Mouse (Mus musculus): ENCODE results near the gene Entpd3. TPM values are rescaled to one million over a fixed set of nuclear protein-coding genes. Genes with fewer than 3 reads are reported as not detected.

The Entpd3 gene
- polyA plus RNA-seq, 1 experiment = 0.03 TPM

DNA sequence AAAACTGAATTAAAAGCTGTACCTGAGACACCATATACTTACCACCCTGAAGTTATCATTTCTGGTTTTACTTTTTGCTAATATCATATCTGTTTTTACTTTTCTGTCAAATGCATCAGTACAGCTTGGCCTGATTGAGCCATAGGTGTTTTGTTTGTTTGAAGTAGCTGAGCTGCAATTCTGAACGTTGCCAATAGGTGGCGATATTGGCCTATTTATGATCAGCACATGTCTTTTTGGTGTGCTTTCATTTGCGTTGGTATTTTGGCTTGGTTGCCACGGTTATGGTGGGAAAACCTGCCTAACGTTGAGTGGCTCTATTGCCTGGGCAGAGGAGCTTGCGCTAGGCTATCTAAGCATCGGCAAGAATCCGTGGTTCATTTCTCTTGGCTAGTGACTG is 37.6 kb upstream of the Entpd3 start:
- no peaks in the 10 kb centered on the region; the same call in 1 of the 2 replicates for H3K27me3 ChIP-seq (ENCODE audit: control insufficient read depth)
- no peak overlapping the region for H3K4me3 ChIP-seq (replicated peaks)
- H3K9me3 ChIP-seq (ENCODE audit: control insufficient read depth, low read length) = peaks cover 10% of the 10 kb centered on the region
- no peak for TF ChIP-seq GATA1 (IDR thresholded peaks at IDR 0.05; ENCODE audit: low read length)
- no peak for TF ChIP-seq TAL1 (IDR thresholded peaks at IDR 0.05; ENCODE audit: low read length)
- H3K4me1 ChIP-seq (ENCODE audit: control insufficient read depth) = peaks cover 2% of the 10 kb centered on the region
- H3K36me3 ChIP-seq (ENCODE audit: control insufficient read depth) = peaks cover 6% of the 10 kb centered on the region

DNA sequence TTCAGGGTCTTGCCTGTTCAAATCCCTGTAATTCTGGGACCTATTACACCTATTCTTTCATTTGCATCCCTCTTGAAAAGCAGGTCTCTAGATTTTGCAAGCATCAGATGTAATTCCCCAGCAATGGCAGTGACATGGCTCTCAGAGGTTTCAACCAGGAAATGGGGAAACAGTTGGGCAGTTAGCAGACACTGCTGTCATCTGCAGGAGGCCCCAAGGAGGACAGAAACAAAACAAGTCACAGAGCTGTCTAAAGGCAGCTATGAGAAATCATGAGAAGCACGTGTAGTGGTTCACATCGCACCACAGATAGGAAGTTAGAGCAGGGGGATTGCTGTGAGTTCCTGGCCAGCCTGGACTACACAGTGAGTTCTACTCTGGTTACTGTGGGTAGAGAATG is 35.2 kb upstream of the Entpd3 start:
- TF ChIP-seq GATA1 (IDR thresholded peaks at IDR 0.05; ENCODE audit: low read length) = no peak
- no peak for TF ChIP-seq TAL1 (IDR thresholded peaks at IDR 0.05; ENCODE audit: low read length)

GRCm38 (mm10) chr9:120511781-120512180 is 27.8 kb upstream of the Entpd3 start:
- TF ChIP-seq GATA1 (IDR thresholded peaks at IDR 0.05; ENCODE audit: low read length) = no peak
- no peak for TF ChIP-seq TAL1 (IDR thresholded peaks at IDR 0.05; ENCODE audit: low read length)
- Histone ChIP-seq H3K27me3 (ENCODE audit: control insufficient read depth) (no peaks in the 10 kb centered on the region; the same call in 1 of the 2 replicates), H3K36me3 (ENCODE audit: control insufficient read depth) (no peaks in the 10 kb centered on the region), H3K9me3 (ENCODE audit: control insufficient read depth, low read length) (peaks cover 23% of the 10 kb centered on the region), H3K4me1 (ENCODE audit: control insufficient read depth) (no peaks in the 10 kb centered on the region), H3K4me3 (replicated peaks) (no peak overlapping the region)

More for the DNA sequence above, 35.2 kb upstream of the Entpd3 start:
- Histone ChIP-seq H3K4me1 (ENCODE audit: control insufficient read depth) (peaks cover 2% of the 10 kb centered on the region), H3K4me3 (replicated peaks) (no peak overlapping the region), H3K36me3 (ENCODE audit: control insufficient read depth) (no peaks in the 10 kb centered on the region), H3K27me3 (ENCODE audit: control insufficient read depth) (no peaks in the 10 kb centered on the region; the same call in 1 of the 2 replicates), H3K9me3 (ENCODE audit: control insufficient read depth, low read length) (peaks cover 17% of the 10 kb centered on the region)

DNA sequence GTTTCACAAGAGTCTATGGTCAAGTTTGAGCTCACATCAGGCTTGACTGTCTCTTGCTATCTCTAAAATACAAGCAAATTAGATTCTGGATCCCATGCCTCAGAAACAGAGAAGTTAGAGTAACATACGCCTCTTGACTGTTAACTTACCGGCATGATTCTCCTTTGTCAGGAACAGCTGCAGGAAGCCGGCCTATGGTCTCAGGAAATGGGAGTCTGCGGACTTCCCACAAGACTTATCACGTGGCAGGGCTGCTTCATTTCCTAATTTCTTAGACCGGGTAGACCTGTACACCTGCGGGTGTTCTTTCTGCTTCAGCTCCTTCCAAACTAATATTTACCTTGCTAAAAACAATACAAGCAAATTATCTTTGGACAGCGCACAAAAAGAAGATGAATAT is 22.9 kb upstream of the Entpd3 start:
- Histone ChIP-seq H3K9me3 (ENCODE audit: control insufficient read depth, low read length) (peaks cover 13% of the 10 kb centered on the region), H3K4me1 (ENCODE audit: control insufficient read depth) (no peaks in the 10 kb centered on the region), H3K36me3 (ENCODE audit: control insufficient read depth) (no peaks in the 10 kb centered on the region), H3K4me3 (replicated peaks) (no peak overlapping the region), H3K27me3 (ENCODE audit: control insufficient read depth) (no peaks in the 10 kb centered on the region)
- no peak for TF ChIP-seq TAL1 (IDR thresholded peaks at IDR 0.05; ENCODE audit: low read length)
- TF ChIP-seq GATA1 (IDR thresholded peaks at IDR 0.05; ENCODE audit: low read length) = no peak

DNA sequence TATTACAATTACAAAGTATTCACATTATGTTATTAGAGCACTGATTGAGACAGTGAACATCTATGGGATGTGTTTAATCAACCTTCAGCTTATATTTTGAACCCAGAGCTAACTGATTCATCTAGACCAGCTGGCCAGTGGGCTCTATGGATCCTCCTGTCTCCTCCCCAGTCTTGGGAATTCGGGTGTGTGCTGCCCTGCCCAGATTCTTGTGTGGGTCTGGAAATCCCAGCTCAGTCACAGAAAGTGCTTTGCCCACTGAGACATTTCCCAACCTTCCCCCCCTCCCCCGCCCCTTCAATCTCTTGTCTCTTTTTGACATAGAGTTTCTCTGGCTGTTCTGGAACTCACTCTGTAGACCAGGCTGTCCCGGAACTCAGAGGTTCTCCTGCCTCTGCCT is 20.7 kb upstream of the Entpd3 start:
- Histone ChIP-seq H3K36me3 (ENCODE audit: control insufficient read depth) (no peaks in the 10 kb centered on the region), H3K27me3 (ENCODE audit: control insufficient read depth) (no peaks in the 10 kb centered on the region), H3K4me3 (replicated peaks) (no peak overlapping the region), H3K4me1 (ENCODE audit: control insufficient read depth) (no peaks in the 10 kb centered on the region), H3K9me3 (ENCODE audit: control insufficient read depth, low read length) (no peaks in the 10 kb centered on the region)
- TF ChIP-seq TAL1 (IDR thresholded peaks at IDR 0.05; ENCODE audit: low read length) (no peak), GATA1 (IDR thresholded peaks at IDR 0.05; ENCODE audit: low read length) (no peak)

DNA sequence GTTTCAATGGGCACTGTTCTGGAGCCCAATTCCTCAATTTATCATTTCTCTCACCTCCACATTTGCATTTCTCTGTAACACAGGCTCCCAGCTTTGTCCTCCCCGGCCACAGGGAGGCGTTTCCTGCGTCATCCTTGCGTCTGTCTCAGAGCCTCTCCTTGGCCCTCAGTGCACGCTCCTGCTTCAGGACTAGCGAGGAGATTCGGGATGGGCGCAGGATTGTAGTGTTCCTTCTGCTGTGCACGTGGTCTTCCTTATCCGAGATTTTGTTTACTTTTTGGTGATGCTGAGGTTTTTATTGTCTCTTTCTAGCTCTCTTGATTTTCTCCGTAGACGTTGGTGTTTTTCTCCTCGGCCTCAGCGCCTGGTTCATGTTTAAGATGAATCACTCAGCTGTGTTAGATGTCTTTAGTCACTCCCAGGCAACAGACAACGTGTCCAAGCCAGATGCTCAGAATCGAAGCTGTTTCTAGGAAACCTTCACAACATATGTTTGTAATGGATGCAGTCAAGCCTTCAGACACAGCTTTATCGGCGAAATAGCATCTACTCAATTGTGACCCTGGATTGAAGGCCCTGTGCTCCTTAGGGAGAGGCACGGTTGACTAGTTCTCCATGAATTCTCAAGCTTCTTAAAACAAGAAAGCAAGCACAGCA is 20.0 kb upstream of the Entpd3 start:
- no peak for TF ChIP-seq TAL1 (IDR thresholded peaks at IDR 0.05; ENCODE audit: low read length)
- no peak for TF ChIP-seq GATA1 (IDR thresholded peaks at IDR 0.05; ENCODE audit: low read length)
- Histone ChIP-seq H3K4me1 (ENCODE audit: control insufficient read depth) (no peaks in the 10 kb centered on the region), H3K36me3 (ENCODE audit: control insufficient read depth) (no peaks in the 10 kb centered on the region)

DNA sequence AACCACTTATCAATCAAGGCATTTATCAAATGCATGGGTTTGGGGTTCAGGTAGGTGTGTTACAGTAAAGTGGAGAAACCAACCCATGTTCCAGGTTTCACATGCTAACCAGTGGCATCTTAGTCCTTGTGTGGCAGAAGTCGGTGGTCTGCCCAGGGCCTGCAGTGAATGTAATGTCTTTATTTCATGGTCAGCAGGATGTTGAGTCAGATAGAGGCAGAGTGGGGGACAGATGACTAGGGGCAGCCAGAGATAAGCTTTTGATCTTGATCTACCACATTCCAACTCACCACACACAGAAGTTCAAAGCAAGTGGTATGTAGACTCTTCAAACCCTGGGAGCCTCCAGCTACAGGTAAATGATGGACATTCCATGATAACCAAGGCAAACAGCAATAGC is 18.5 kb upstream of the Entpd3 start:
- no peaks in the 10 kb centered on the region for H3K4me1 ChIP-seq (ENCODE audit: control insufficient read depth)
- H3K27me3 ChIP-seq (ENCODE audit: control insufficient read depth) = no peaks in the 10 kb centered on the region
- H3K36me3 ChIP-seq (ENCODE audit: control insufficient read depth) = no peaks in the 10 kb centered on the region
- H3K9me3 ChIP-seq (ENCODE audit: control insufficient read depth, low read length) = no peaks in the 10 kb centered on the region
- H3K4me3 ChIP-seq (replicated peaks) = no peak overlapping the region
- no peak for TF ChIP-seq GATA1 (IDR thresholded peaks at IDR 0.05; ENCODE audit: low read length)
- TF ChIP-seq TAL1 (IDR thresholded peaks at IDR 0.05; ENCODE audit: low read length) = no peak

More for the DNA sequence above, 20.0 kb upstream of the Entpd3 start:
- Histone ChIP-seq H3K9me3 (ENCODE audit: control insufficient read depth, low read length) (no peaks in the 10 kb centered on the region), H3K27me3 (ENCODE audit: control insufficient read depth) (no peaks in the 10 kb centered on the region), H3K4me3 (replicated peaks) (no peak overlapping the region)

DNA sequence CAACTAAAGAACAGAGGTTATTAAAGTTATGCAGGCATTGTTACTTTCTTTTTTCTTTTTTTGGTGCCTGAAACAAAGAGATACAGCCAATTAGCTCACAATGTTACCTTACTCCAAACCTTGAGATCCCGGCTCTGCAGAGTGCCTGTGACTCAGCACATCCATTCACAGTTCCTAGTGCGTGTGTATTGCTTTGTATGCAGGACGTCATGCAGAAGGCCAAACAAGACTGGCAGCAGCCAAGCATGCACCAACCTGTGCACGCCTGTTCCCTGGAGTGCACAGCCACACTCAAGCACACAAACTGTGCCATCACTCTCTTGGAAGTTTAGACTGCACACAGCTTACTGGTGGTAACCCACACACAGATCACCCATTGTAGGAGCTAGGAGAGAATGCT is 12.3 kb upstream of the Entpd3 start:
- no peak overlapping the region for H3K4me3 ChIP-seq (replicated peaks)
- no peak for TF ChIP-seq TAL1 (IDR thresholded peaks at IDR 0.05; ENCODE audit: low read length)
- TF ChIP-seq GATA1 (IDR thresholded peaks at IDR 0.05; ENCODE audit: low read length) = no peak
- no peaks in the 10 kb centered on the region for H3K27me3 ChIP-seq (ENCODE audit: control insufficient read depth)
- peaks cover 3% of the 10 kb centered on the region for H3K4me1 ChIP-seq (ENCODE audit: control insufficient read depth)
- H3K9me3 ChIP-seq (ENCODE audit: control insufficient read depth, low read length) = no peaks in the 10 kb centered on the region
- H3K36me3 ChIP-seq (ENCODE audit: control insufficient read depth) = no peaks in the 10 kb centered on the region

- Histone ChIP-seq H3K36me3 (ENCODE audit: control insufficient read depth) (no peaks in the 10 kb centered on the region), H3K27me3 (ENCODE audit: control insufficient read depth) (no peaks in the 10 kb centered on the region), H3K4me1 (ENCODE audit: control insufficient read depth) (peaks cover 3% of the 10 kb centered on the region), H3K9me3 (ENCODE audit: control insufficient read depth, low read length) (no peaks in the 10 kb centered on the region; the same call in 1 of the 2 replicates), H3K4me3 (replicated peaks) (no peak overlapping the region)
- TF ChIP-seq GATA1 (IDR thresholded peaks at IDR 0.05; ENCODE audit: low read length) (no peak), TAL1 (IDR thresholded peaks at IDR 0.05; ENCODE audit: low read length) (no peak)
Measured at GRCm38 (mm10) chr9:120527919-120528318, 11.7 kb upstream of the Entpd3 start.
